Mouse (Mus musculus) liver, embryonic 14.5 days (tissue): ENCODE data around the gene Pou2af1. TPM values are rescaled to one million over a fixed set of nuclear protein-coding genes. Genes with fewer than 3 reads are reported as not detected.

ENCODE experiments used
- ATAC-seq: fragments of 200-750 bp; cut with Nextera tagmentation; 2 replicates; pipeline ENCODE4 v1.8.0; 2017; ENCODE audit warnings: moderate number of reproducible peaks, mild to moderate bottlenecking, moderate library complexity; ENCODE audit not compliant: insufficient read depth
- DNase-seq, 3 experiments: peaks; one replicate each; pipeline ENCODE4 v3.0.0-alpha.2; 2012 to 2013; ENCODE audit warnings: low read depth in 3 of 3, low spot score in 3 of 3
- H3K27ac ChIP-seq: fragments of 300-500 bp; sonication (generic); 2 replicates; pipeline ENCODE4 v1.5.1; 2014; ENCODE audit warnings: moderate library complexity, mild to moderate bottlenecking, control low read depth, inconsistent platforms
- H3K27me3 ChIP-seq: fragments of 300-500 bp; sonication (generic); 2 replicates; pipeline ENCODE4 v1.6.1; 2014; ENCODE audit warnings: mild to moderate bottlenecking, low read length, moderate library complexity; ENCODE audit not compliant: control insufficient read depth, insufficient read depth
- H3K36me3 ChIP-seq: fragments of 300-500 bp; sonication (generic); replicated peaks from 2 replicates; pipeline ENCODE4 v1.6.1; 2014; ENCODE audit warnings: low read depth; ENCODE audit not compliant: control insufficient read depth, insufficient read depth
- H3K4me1 ChIP-seq, 2 experiments: fragments of 200-500 bp in 1 of 2; fragments of 300-500 bp in 1 of 2; sonication (generic) in 1 of 2; replicated peaks; 2 replicates each; pipeline ENCODE4 v1.6.1; 2012 to 2014; ENCODE audit warnings: antibody characterized with exemption in 1 of 2, inconsistent platforms in 1 of 2, low read length in 1 of 2; ENCODE audit not compliant: control insufficient read depth in 2 of 2, insufficient read depth in 2 of 2
- H3K4me2 ChIP-seq: fragments of 300-500 bp; sonication (generic); 2 replicates; pipeline ENCODE4 v1.6.1; 2014; ENCODE audit warnings: low read depth, mild to moderate bottlenecking, control low read depth, moderate library complexity
- H3K4me3 ChIP-seq, 2 experiments: fragments of 200-500 bp in 1 of 2; fragments of 300-500 bp in 1 of 2; sonication (generic) in 1 of 2; 2 replicates each; pipeline ENCODE4 v1.5.1; 2012 to 2014; ENCODE audit warnings: low read depth in 2 of 2, low read length in 2 of 2, mild to moderate bottlenecking in 2 of 2, control low read depth in 1 of 2, inconsistent platforms in 1 of 2, moderate library complexity in 1 of 2; ENCODE audit not compliant: insufficient read depth in 1 of 2
- H3K9ac ChIP-seq: fragments of 300-500 bp; sonication (generic); replicated peaks from 2 replicates; pipeline ENCODE4 v1.6.1; 2014; ENCODE audit warnings: mild to moderate bottlenecking, control low read depth, moderate library complexity
- H3K9me3 ChIP-seq: fragments of 300-500 bp; sonication (generic); 2 replicates; pipeline ENCODE4 v1.6.1; 2016; ENCODE audit warnings: low read length, mixed read lengths; ENCODE audit not compliant: control insufficient read depth
- CTCF ChIP-seq: IDR thresholded peaks from 2 replicates; pipeline ENCODE4 v1.5.1; 2016; ENCODE audit warnings: antibody characterized with exemption, low read depth, control low read depth
- EP300 ChIP-seq: IDR thresholded peaks from 2 replicates; pipeline ENCODE4 v1.6.1; 2016; ENCODE audit warnings: antibody characterized with exemption, low read depth
- WGBS: fragments of 180-500 bp; shearing (Covaris S2); extraction: QIAGEN DNeasy Blood & Tissue Kit; methylation state at CpG from one replicate; pipeline ENCODE4 v1.1.7; 2014; ENCODE audit not compliant: insufficient replicate concordance; 5-methylcytosine and 5-hydroxymethylcytosine counted together
- polyA plus RNA-seq, 2 experiments: library from polyadenylated mRNA; depleted of rRNA in 1 of 2; stranded (reverse) in 1 of 2; unstranded in 1 of 2; fragments of >200 nt; fragmentation: Nextera tagmentation in 1 of 2; extraction: Ambion mirVana in 1 of 2; gene quantifications; 2 replicates each; pipeline versions ENCODE4 v1.2.1 to v1.2.3; 2012 to 2014

The Pou2af1 gene
- polyA plus RNA-seq, 2 experiments, result 0.17 to 0.36 TPM

GRCm38 (mm10) chr9:51194790-51195189 lies 18.7 kb upstream of the Pou2af1 start:
- TF ChIP-seq CTCF (no peak), EP300 (no peak)
- DNase-seq, result peak in 1 of 3 experiments; percentile 2
- no peaks in the 10 kb centered on the region for H3K9me3 ChIP-seq
- H3K36me3 ChIP-seq, result no peaks in the 10 kb centered on the region
- no peak overlapping the region for H3K27ac ChIP-seq
- H3K4me2 ChIP-seq, result no peak overlapping the region
- no peak overlapping the region for H3K4me3 ChIP-seq
- H3K4me1 ChIP-seq, result no peaks in the 10 kb centered on the region
- H3K9ac ChIP-seq, result no peak overlapping the region
- WGBS, result 44% methylated on average over 4 of the region's 4 CpGs
- ATAC-seq, result no peak
- no peaks in the 10 kb centered on the region for H3K27me3 ChIP-seq

- H3K4me1 ChIP-seq, result no peaks in the 10 kb centered on the region
- no peak overlapping the region for H3K4me3 ChIP-seq
- WGBS, result 62% methylated on average over 2 of the region's 2 CpGs
- TF ChIP-seq CTCF (no peak), EP300 (no peak)
- no peaks in the 10 kb centered on the region for H3K36me3 ChIP-seq
- no peaks in the 10 kb centered on the region for H3K9me3 ChIP-seq
- DNase-seq (no peak), ATAC-seq (no peak)
- no peak overlapping the region for H3K4me2 ChIP-seq
- no peaks in the 10 kb centered on the region for H3K27me3 ChIP-seq
- H3K9ac ChIP-seq, result no peak overlapping the region
- H3K27ac ChIP-seq, result no peak overlapping the region
These were observed 4.6 kb upstream of the Pou2af1 start for GRCm38 (mm10) chr9:51208974-51209332.

- Histone ChIP-seq H3K4me1 (no peaks in the 10 kb centered on the region), H3K36me3 (no peaks in the 10 kb centered on the region), H3K9ac (no peak overlapping the region), H3K27me3 (no peaks in the 10 kb centered on the region), H3K4me3 (no peak overlapping the region), H3K9me3 (no peaks in the 10 kb centered on the region), H3K27ac (no peak overlapping the region), H3K4me2 (no peak overlapping the region)
- TF ChIP-seq EP300 (no peak), CTCF (no peak)
- WGBS, result 41% methylated on average over 6 of the region's 6 CpGs
- DNase-seq (no peak), ATAC-seq (no peak)
These were observed 2.3 kb upstream of the Pou2af1 start for GRCm38 (mm10) chr9:51211191-51211590.

GRCm38 (mm10) chr9:51213729-51214237 lies 275 bp downstream of the Pou2af1 start:
- Histone ChIP-seq H3K4me2 (no peak overlapping the region), H3K9ac (no peak overlapping the region), H3K27me3 (no peaks in the 10 kb centered on the region), H3K27ac (no peak overlapping the region), H3K9me3 (no peaks in the 10 kb centered on the region), H3K4me1 (no peaks in the 10 kb centered on the region), H3K36me3 (no peaks in the 10 kb centered on the region), H3K4me3 (no peak overlapping the region)
- TF ChIP-seq EP300 (no peak), CTCF (no peak)
- DNase-seq, result no peak
- whole genome bisulfite sequencing, result 70% methylated on average over 6 of the region's 6 CpGs
- no peak for ATAC-seq

- H3K27ac ChIP-seq, result no peak overlapping the region
- H3K4me1 ChIP-seq, result no peaks in the 10 kb centered on the region
- H3K36me3 ChIP-seq, result no peaks in the 10 kb centered on the region
- H3K4me3 ChIP-seq, result no peak overlapping the region
- TF ChIP-seq CTCF, result no peak
- TF ChIP-seq EP300, result no peak
- no peak overlapping the region for H3K9ac ChIP-seq
- WGBS, result 56% methylated on average over 4 of the region's 4 CpGs
- no peak overlapping the region for H3K4me2 ChIP-seq
- no peak for ATAC-seq
- H3K9me3 ChIP-seq, result no peaks in the 10 kb centered on the region
- no peak for DNase-seq
- H3K27me3 ChIP-seq, result no peaks in the 10 kb centered on the region
These were observed 1.8 kb downstream of the Pou2af1 start for GRCm38 (mm10) chr9:51215311-51215710.
